Mouse (Mus musculus): ENCODE data around the gene Psmb8.

Psmb8 gene

GRCm38 (mm10) chr17:34193468-34193867 lies 4.1 kb upstream of the Psmb8 start:
- no peak for DNase-seq (ENCODE audit: low spot score)

GRCm38 (mm10) chr17:34194723-34195122 lies 2.8 kb upstream of the Psmb8 start:
- DNase-seq (ENCODE audit: low spot score): no peak

- no peak for DNase-seq (ENCODE audit: low spot score)
These were observed 1.0 kb upstream of the Psmb8 start for GRCm38 (mm10) chr17:34196491-34196890.

- DNase-seq (ENCODE audit: low spot score): no peak
These were observed 491 bp downstream of the Psmb8 start for GRCm38 (mm10) chr17:34197904-34198520.

GRCm38 (mm10) chr17:34198521-34198912 lies 996 bp downstream of the Psmb8 start:
- no peak for DNase-seq (ENCODE audit: low spot score)

- no peak for DNase-seq (ENCODE audit: low spot score)
These were observed 1.6 kb downstream of the Psmb8 start for GRCm38 (mm10) chr17:34199050-34199619.

GRCm38 (mm10) chr17:34200047-34200446 lies 2.5 kb downstream of the Psmb8 start:
- DNase-seq (ENCODE audit: low spot score): no peak

GRCm38 (mm10) chr17:34200772-34201505 lies 3.4 kb downstream of the Psmb8 start:
- no peak for DNase-seq (ENCODE audit: low spot score)

- DNase-seq (ENCODE audit: low spot score): no peak
These were observed 4.1 kb downstream of the Psmb8 start for GRCm38 (mm10) chr17:34201506-34202055.

- DNase-seq (ENCODE audit: low spot score): no peak
These were observed 5.4 kb downstream of the Psmb8 start for GRCm38 (mm10) chr17:34202760-34203442.

GRCm38 (mm10) chr17:34203444-34203843 lies 5.9 kb downstream of the Psmb8 start, which contains the start of gene Tap2:
TSS of gene Tap2 (plus strand) at chr17:34203527.
- no peak for DNase-seq (ENCODE audit: low spot score)

GRCm38 (mm10) chr17:34204303-34205010 lies 6.9 kb downstream of the Psmb8 start:
- peak; percentile 44 for DNase-seq (ENCODE audit: low spot score)

- DNase-seq (ENCODE audit: low spot score): no peak
These were observed 7.7 kb downstream of the Psmb8 start for GRCm38 (mm10) chr17:34205021-34205745.

GRCm38 (mm10) chr17:34205746-34206176 lies 8.2 kb downstream of the Psmb8 start:
- no peak for DNase-seq (ENCODE audit: low spot score)

- DNase-seq (ENCODE audit: low spot score): no peak
These were observed 9.2 kb downstream of the Psmb8 start for GRCm38 (mm10) chr17:34206731-34207130.

GRCm38 (mm10) chr17:34207456-34207855 lies 9.9 kb downstream of the Psmb8 start:
- DNase-seq (ENCODE audit: low spot score): no peak

- DNase-seq (ENCODE audit: low spot score): no peak
These were observed 10.3 kb downstream of the Psmb8 start for GRCm38 (mm10) chr17:34207866-34208265.

GRCm38 (mm10) chr17:34208421-34208820 lies 10.9 kb downstream of the Psmb8 start:
- no peak for DNase-seq (ENCODE audit: low spot score)

- DNase-seq (ENCODE audit: low spot score): no peak
These were observed 12.2 kb downstream of the Psmb8 start for GRCm38 (mm10) chr17:34209680-34210079.

GRCm38 (mm10) chr17:34210599-34210998 lies 13.1 kb downstream of the Psmb8 start:
- DNase-seq (ENCODE audit: low spot score): no peak

GRCm38 (mm10) chr17:34211746-34212365 lies 14.3 kb downstream of the Psmb8 start:
- DNase-seq (ENCODE audit: low spot score): no peak

Measured in yolk sac, embryonic 10.5 days (tissue).